Mouse (Mus musculus) CD8-positive naive resting alpha-beta T cell, adult 2 months (primary cell): Measurements from ENCODE around the gene Syt16.

Source experiments
- DNase-seq, 2 experiments: peaks; one replicate each; pipeline ENCODE4 v3.0.0; 2022; ENCODE audit warnings: low read depth in 2 of 2, low spot score in 2 of 2

Syt16 gene

DNA sequence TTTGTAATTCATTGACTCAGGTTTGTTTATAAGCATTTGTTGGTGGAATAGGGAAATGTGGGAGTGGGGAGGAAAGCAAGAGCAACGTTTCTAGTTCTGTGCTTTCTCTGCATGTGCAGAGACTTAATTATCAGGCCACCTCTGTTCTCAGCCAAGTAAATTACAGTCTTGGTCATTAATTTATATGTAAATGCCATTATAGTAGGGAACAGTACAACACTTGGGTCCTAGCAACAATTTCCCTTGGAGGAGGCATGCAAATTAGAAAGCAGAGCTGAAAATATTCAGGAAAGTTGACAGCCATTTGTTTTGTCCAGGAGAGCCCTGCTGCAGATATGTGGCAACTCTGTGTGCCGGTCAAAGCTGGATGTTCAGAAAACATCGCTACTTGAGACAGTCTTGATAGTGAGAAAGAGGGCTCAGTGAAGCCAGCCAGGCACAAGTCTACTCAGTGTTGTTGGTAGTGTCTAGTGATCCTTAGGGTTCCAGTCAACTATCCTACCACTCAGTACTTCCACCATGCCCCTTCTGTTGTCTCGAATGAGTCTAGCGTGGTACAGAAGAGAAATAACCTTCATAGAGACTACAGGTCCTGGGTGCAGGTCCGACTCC is 205.1 kb downstream of the Syt16 start:
- no peak for DNase-seq

- DNase-seq = no peak
Measured at GRCm38 (mm10) chr12:74212156-74212555, 214.7 kb downstream of the Syt16 start.

DNA sequence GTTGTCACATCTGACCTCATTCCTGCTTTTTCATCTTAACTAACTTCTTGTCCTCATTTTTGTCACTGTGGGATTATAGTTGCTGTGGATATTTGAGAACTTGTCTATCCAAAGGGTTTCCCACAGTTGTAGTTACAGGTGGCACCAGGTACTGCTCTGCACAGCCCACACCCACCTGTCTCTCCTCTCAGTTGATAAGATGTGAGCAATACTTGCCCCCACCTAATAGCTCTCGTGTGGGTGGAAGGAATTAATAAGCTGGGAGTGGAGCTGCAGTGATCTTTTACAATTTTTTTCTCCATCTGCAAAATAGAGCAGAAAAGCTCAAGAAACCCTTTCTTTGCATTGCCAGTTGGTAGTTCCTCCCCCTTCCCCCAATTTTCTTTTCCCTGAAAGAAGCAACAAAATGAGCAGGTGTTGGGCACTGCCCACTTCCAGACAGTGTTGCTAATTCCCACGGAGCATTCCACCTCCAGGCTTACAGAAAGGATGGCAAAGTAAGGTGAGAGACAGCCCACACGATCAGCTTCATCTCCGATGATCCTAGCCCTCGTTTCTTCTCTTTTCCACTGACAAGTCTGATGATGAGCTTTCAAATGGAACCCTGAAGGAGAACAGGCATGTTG is 218.8 kb downstream of the Syt16 start:
- DNase-seq = no peak

GRCm38 (mm10) chr12:74219909-74220308 is 222.4 kb downstream of the Syt16 start:
- DNase-seq = no peak

- DNase-seq = no peak
Measured at GRCm38 (mm10) chr12:74220651-74221050, 223.2 kb downstream of the Syt16 start.

DNA sequence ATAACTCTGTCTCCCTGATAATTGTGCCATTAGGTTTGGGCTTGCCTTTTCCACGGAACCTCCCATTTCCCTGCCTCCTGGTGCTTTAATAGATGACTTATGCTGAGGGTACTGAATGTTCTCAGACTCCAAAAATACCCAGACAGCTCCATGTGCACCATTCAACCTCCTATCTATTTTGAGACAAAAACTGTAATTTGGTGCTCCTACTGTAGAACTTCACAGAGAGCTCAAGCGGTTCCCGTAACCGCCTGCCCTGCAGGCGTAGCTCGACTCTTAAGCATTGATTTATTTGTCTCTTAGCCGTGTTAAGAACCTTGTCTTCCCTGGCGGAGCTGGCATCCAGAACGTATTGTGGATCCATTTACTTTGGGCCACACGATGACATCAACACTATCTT is 233.3 kb downstream of the Syt16 start:
- DNase-seq = no peak

DNA sequence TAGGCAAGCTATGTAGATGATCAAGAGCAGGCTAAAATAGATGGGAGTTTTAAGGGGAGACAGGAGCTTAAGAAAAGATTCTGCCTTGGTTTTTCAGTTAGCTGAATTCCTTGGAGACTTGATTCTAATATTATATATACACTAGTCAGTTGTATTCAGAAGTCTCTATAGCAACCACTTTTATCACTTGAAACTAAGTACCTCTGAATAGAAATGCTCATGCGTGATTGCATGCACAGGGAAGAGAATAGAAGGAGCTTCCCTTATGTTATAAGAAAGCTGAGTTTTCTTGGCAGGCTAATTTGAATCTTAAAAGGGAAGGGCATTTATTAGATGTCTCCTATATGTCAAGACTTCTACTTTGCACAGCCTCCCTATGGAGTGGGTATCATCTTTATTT is 235.4 kb downstream of the Syt16 start:
- no peak for DNase-seq

- DNase-seq = no peak
Measured at GRCm38 (mm10) chr12:74236191-74236590, 238.7 kb downstream of the Syt16 start.

GRCm38 (mm10) chr12:74238056-74238455 is 240.6 kb downstream of the Syt16 start:
- DNase-seq = no peak

- DNase-seq = no peak
Measured at GRCm38 (mm10) chr12:74238806-74239205, 241.3 kb downstream of the Syt16 start.

GRCm38 (mm10) chr12:74264846-74265245 is 267.4 kb downstream of the Syt16 start:
- no peak for DNase-seq

GRCm38 (mm10) chr12:74267049-74267448 is 269.6 kb downstream of the Syt16 start:
- no peak for DNase-seq

DNA sequence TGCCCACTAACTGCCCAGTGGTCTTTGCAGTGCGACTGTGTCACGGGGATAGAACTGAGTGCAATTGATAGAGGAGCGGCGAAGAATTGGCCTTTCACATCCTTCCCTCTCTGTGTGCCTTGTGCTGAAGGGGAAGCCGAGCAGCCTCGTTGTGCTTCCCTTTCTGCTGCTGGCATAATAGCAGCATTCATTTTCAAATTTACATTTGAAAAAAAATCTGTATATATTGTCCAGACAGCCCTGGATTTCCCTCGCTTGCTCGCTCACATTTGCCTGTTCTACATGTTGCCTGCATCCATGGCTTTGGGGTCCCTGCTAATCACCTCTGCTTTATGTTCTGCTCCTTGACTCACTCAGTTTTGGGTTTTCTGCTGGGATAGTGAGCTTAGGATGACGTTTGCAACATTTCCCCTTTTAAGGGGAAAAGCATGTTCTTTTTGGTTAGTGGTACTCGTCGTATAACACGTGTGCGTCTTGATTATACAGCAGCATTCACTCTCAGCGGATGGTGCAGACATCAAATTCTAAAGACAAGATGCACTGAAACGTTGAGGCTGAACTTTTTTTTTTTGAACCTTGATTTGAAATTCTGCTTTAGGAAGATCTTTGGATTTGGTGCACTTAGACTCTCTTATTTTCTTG is 271.3 kb downstream of the Syt16 start:
- DNase-seq = no peak

- no peak for DNase-seq
Measured at GRCm38 (mm10) chr12:74272545-74272944, 275.1 kb downstream of the Syt16 start.

DNA sequence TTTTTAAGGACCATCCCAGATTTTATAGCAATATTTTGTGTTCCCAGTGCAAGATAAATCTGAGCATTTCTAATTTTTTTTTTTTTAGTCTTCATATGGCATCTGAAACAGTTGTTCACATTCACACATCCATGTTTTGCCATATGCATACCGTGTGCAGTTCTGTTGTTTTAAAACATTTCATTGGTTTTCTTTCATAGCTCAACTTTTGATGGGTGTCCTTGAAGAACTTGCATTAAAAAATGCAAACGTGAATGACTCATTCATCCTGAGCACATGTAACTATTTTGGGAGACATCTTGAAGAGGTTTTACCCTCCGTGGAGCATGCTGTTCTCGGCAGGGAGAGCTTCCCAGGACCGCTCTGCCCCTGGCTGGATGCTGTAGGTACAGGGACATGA is 279.8 kb downstream of the Syt16 start:
- DNase-seq = no peak

GRCm38 (mm10) chr12:74281403-74281802 is 283.9 kb downstream of the Syt16 start:
- no peak for DNase-seq

GRCm38 (mm10) chr12:74282846-74283245 is 285.4 kb downstream of the Syt16 start:
- no peak for DNase-seq

- DNase-seq = no peak
Measured at GRCm38 (mm10) chr12:74284020-74284684, 286.7 kb downstream of the Syt16 start.

- DNase-seq = no peak
Measured at GRCm38 (mm10) chr12:74284685-74285054, 287.2 kb downstream of the Syt16 start.

GRCm38 (mm10) chr12:74290983-74291382 is 293.5 kb downstream of the Syt16 start:
- DNase-seq = no peak

DNA sequence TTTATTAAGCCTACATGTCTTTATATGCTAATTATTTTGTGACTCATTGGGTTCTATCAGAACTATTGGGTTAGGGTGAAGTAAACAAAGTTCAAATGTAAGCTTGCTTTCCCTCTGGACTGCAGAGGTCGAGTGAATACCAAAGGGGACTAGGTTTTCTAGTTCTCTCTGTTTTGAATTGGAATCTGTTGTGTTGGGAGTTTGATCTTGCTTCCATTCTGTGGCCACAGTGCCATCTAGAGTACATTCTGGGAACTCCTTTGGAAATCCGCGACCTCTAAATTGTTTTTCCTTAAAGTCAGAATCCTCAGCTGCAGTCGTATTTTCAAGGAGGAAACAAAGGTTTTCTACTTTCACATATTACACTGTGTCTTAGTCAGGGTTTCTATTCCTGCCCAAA is 296.2 kb downstream of the Syt16 start:
- DNase-seq = no peak

- no peak for DNase-seq
Measured at GRCm38 (mm10) chr12:74296374-74296773, 298.9 kb downstream of the Syt16 start.
